Mouse (Mus musculus) lung, postnatal 4 days (tissue): Measurements from ENCODE around the gene Dpysl5.

Source experiments
- DNase-seq, 2 experiments: peaks; one replicate each; pipeline ENCODE4 v3.0.0; 2021

Gene Dpysl5

GRCm38 (mm10) chr5:30824124-30824988 lies 113.0 kb downstream of the Dpysl5 start:
- DNase-seq, result no peak

DNA sequence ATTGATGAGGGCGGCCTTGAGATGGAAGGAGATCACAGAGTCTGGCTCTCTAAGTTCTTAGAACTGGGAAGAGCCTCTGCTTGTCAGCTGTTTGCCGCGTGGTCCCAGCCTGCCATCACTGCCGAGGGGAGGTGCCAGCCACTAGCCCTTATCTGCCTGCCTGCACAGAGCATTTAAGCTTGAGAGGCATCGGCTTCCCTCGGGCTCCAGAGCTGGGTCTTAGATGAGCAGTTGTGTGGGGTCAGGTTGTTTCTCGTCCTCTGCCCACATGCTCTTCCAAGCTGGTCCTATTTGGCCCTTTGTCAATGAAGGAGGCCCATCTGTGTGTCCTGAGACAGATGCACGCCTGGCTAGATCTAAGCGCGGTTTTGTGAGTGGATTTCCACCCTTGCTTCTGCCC lies 113.8 kb downstream of the Dpysl5 start:
- no peak for DNase-seq

DNA sequence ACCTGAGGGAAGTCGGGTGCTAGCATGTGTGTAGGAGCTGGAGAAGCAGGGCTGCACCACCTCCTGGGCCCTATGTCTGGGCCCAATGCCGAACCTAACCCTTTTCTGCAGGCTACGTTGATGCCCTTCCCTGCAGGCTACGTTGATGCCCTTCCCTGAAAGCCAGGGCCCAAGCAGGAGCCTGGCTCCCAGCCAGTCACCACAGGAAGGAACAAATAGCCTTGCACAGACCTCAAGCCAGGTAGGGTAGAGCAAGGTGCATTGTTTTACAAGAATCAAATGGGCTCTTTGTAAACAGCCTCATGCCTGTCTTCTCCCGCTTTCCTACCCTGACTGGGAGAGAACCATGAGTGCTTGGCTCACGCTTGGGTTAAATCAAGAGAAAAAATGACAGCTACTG lies 114.5 kb downstream of the Dpysl5 start:
- DNase-seq, result no peak

GRCm38 (mm10) chr5:30833416-30833815 lies 122.1 kb downstream of the Dpysl5 start:
- DNase-seq, result no peak

DNA sequence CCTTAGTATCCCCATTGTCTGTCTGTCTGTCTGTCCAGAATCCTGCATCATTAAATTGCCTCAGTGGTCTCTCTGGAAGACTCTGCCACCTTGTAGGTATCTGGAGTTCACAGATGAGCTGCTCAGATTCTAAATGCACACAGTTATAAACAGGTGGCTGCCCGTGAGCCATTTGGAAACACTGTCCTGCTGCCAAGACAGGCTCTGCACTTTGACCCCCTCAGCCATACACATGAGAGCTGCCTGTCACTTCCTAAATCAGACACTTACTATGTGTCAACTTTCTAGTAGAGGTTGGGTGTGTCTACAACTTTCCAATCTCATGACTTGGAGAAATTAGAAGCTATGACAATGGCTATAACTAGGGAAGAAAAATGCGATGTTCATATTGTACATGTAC lies 128.4 kb downstream of the Dpysl5 start:
- DNase-seq, result no peak

DNA sequence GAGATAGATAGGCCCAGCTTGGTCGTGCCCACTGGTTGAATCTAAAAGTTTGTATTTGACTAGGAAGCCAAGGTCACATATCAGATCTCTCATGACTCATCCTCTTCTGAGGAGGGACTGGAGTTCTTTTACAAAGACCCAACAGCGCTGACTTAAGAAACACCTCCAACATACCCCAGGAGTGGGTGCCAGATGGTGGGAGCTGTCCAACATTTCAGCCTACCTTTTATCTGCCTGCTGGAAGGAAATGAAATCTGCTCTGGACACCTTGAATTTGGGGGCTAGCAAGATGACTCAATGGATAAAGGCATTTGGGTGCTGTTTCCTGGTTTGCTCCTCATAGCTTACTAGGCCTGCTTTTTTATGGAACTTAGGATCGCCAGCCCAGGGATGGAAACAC lies 130.5 kb downstream of the Dpysl5 start:
- DNase-seq, result no peak
